Mouse (Mus musculus) retina, adult 2 months (tissue): Measurements from ENCODE around the gene Uhmk1.

Experiments
- DNase-seq: peaks from one replicate; pipeline ENCODE4 v3.0.0-alpha.2; 2012; ENCODE audit warnings: low read depth, low spot score

Gene Uhmk1

DNA sequence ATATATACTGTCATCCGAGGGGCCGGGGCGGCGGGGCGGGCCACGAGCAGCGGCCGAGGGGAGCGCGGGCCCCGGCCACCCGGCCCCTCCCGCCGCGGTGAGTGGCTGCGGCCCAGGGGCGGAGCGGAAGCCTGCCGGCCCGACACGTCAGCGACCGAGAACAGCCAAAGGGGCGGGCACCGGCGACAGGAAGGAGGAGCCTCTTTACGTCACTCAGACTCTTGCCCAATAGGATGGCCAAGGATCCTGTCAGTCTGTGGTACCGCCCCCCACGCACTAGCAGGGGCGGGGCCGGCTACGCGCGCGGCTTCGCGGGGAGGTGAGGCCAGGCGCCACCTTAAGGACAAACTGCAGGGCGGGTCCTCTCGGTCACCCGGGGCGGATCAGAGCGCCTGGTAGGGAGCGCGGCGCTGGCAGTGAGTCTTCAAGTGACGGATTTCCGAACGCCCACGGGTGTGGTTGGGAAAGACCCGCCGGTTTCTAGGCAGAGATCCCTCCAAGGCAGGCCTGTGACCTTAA lies 40.3 kb downstream of the Uhmk1 start, which contains the start of gene Uap1:
TSS of gene Uap1 (minus strand) at position 144 of the 519 bp plus-strand sequence.
- DNase-seq, result peak; percentile 97

DNA sequence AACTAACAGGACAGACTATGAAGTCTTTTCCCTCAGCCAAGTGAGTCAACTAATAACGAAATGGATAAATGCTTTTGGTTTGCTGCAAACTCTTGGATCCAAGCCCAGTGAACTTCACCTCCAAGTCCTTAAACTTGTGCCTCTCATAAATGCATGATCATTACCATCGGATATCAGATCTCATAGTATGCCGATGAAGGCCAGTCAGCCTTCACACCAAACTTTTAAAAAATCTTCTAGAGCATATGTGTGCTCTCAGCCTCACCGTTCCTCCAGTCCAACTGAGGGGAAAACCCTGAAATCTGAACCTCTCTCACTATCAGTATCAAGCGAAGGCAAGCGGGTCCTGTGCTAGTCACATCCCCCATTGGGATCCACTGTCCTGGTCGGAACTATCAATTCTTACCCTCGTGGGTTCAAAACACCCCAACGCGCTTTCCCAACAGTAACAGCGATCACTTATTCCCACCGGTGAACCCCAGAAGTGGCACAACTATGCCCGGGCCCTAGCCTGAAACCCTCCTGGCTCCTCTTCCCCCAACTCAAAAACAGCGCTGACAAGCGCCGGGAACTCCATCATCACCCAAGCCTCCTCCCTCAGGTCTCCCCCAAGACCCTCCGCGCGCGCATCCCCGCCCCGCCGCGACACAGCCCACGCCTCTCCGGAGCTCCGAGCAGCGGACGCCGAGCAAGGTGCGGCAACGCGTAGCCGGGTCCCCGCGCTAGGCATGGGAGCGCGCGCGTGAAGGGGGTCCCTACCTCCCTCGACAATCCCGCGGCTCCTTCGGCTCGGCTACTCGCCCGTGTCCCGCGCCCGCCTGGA lies 41.0 kb downstream of the Uhmk1 start:
- DNase-seq, result no peak

DNA sequence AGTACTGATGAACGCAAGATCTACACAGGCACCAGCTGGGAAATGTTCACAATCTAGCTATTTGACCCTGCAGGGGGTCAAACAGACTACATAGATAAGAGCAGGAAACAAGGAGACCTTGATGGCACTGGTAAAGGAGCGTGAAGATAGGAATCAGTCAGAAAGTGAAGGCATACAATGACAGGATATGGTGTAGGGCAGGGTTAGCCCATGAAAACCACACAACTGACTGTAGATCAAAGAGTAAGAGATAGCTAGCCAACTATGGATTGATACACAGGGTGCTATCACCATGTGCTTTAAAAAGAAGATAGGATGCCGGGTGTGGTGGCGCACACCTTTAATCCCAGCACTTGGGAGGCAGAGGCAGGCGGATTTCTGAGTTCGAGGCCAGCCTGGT lies 47.4 kb downstream of the Uhmk1 start:
- DNase-seq, result no peak

DNA sequence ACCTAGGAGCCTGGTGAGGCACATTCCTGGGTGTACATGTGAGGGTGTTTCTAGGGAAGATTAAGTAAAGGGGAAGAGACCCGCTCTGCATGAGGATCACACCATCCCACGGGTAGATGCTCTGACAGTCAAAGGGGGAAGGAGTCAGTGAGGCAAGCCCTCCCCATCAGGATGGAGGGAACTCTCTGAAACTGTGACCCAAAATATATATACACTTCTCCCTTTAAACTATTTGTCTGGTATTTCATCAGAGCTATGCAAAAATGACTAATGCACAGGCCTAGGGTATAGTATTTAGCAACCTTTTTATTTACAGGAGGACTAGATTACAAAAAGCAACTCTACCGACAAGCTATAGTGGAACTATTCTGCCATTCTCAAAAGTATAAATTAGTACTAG lies 50.3 kb downstream of the Uhmk1 start:
- no peak for DNase-seq

DNA sequence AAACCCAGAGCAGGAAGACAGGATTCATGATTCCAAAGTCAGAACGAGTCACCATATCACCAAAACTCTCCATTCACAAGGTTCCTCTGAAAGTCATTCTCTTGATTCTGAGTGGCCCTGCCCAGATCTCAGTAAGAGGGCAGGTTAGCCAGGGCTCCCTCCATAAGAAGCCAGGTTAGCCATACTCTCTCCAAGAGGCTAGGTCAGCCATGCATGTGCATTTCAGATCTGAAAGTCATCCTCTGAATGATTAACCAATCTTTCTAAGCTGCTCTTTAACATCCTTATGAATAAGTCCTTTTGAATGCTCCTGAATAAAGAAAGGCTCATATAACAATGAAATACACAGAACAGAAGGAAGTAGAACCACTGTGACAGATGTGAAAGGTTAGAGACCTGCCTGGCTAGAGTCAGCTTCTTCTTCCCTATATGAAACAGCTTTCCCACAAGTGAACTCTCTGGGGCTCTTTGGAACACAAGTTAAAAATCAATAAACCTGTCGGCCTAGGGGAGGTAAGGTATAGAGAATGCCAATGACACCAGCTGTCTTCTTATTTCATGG lies 51.1 kb downstream of the Uhmk1 start:
- no peak for DNase-seq

DNA sequence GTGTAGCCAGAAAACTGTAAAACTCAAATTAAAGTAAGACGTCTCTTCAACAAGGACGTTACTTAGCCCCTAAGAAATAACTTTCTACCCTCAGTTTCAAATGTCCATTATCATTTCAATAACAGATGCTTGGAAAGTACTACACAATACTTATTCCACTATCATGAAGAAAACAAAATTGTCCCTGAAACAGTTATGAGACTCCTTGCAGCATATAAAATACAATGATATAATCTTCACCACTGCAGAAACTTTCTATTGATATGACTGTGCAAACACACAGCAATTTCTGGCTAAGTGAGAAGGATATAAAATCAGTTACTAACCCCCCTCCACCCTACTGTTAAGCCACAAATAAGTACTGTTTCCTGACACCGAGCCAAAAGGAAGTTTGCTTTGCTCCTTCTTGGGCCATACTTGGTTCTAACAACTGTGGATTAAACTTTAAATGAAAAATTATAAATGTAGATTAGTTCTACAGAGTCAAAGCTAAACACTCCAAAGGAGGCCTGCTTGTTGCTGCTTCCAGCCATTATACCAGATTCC lies 51.7 kb downstream of the Uhmk1 start:
- no peak for DNase-seq

DNA sequence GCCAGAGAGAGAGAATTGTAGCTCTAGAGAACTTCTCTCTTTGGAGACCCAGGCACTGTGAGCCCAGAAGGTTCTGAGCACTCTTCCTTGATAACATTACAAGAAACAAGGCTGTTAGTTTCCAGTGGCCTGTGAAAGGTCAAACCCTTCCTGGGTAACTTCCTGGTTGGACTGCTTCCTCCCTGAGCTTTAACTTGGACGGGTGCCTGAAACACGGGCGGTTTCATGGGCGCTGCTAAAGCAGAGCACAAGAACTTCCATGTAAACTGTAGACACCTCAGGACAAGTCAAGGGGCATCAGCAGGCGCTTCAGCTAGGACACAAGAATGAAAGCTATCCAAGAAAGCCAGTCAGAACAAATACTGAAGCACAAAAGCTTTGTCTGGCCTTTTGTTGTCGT lies 53.3 kb downstream of the Uhmk1 start:
- no peak for DNase-seq

DNA sequence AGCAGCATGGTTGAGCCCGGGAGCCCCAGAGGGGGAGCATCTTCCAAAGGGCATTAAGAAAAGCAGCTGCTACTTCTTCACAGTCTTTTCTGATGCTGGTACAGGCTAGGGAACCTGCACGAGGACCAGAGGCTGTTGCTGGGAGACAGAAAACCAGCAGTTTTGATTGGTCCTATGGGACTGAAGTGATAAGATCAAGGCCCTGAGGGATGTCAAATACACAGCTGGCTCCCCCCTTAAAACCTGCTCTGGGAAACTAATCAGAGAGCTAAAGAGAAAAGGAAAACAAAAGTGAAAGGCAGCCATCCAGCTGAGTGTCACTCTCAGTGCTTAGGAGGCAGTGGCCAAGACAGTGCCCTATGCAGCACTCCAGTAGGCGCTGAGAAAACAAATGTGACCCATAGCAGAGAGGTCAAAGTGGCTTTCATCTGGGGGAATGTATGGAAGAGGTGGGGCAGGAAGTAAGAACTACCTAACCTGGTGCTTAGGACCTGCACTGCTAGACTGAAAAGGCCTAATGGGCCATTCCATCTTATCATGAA lies 54.7 kb downstream of the Uhmk1 start:
- no peak for DNase-seq

DNA sequence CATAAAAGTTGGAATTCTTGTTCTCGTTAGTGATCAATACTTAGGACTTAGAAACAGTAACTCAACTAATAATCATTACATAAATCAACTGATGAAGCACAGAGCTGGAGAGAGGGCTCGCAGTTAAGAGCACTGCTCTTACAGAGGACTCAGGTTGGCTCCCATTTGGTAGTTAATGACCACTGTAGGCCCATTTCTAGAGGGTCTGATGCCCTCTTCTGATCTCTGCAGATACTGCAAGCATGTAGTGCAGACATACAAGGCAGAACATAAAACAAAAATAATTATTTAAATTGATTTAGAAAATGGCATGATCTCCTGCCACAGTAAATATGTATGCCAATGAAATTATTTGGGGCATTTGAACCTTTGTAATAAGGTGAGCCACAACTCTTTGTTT lies 55.5 kb downstream of the Uhmk1 start:
- no peak for DNase-seq

DNA sequence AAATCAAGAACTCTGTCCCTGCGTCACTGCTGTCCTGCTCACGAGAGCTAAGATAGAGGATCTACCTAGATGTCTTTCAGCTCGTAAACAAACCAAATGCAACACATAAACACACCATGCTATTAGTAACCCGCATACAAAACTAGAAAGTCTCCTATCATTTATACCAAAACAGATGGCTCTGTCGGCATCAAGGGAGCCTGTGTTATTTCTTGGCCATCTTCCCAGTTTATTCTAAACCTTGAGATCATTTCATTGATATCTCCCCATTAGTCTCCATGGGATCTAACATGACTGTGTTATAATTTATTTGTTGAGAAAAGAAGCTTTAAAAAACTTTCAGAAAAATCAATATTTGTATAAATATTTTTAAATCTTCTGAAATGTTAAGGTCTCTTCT lies 59.4 kb downstream of the Uhmk1 start:
- no peak for DNase-seq

DNA sequence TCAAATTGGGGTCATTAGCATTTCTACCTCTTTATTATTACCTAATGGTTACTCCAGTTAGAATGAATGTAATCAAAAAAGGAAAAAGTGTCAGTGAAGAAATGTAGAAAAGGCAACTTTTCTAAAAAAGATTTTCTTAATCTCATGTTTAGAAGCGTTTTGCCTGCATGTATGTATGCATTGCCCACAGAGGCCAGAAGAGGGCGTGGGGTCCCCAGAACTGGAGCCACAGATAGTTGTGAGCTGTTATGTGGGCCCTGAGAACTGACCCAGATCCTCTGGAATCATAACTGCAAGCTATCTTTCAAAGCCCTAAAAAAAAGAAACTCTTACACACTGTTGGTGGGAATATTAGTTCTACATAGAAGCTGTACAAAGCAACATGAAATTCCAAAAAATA lies 59.9 kb downstream of the Uhmk1 start:
- DNase-seq, result no peak

DNA sequence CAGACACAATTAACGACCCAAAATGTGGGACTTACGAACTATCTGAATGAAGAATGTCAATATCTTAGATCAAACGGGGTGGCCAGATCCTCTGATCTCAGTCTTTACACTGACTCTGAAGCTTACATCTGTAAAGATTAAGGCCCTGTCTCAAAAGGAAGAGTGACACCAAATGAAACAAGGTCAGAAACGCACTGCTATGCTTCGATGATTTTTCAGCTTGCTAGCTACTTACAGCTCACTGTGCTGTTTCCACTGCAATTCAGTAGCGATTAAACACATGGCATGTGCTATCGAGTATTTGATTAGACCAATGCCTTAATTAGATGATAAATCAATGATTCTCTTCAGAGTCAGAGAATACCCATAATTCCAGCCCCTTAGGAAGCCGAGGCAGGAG lies 61.2 kb downstream of the Uhmk1 start:
- no peak for DNase-seq

DNA sequence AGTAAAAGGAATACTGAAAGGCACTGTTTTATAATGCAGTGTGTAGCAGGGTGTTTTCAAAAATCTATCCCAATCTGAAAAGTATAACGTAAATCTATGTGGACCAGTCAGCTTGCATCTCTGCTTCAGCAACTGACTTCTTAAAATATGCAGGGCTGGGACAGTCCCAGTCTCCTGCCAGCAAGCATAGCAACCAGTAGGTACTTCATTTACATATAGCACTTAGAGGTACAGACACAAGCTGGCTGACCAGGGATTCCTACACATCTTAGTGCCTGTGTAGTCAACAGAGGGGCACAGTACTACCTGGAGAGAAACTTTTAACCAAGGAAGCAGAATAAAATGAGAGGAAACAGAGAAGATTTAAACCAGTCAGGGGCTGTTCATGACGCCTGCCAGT lies 62.6 kb downstream of the Uhmk1 start:
- no peak for DNase-seq

DNA sequence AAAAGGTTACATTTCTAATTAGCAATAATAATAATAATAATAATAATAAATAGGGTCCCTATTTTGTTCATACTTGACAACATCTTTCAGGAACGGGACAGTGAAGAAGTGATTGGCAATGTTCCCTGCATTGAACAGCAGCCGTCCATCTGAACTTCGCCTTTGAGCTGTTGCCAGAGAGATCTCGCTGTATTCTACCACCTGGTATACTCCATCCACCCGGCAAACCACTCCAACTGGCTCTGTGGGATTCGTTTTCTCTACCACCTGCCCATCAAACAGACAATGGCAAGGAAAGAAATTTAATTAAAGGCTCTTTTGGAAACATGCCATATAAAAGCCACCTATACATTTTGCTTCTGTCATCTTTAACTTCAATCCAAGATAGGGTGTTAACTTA lies 64.3 kb downstream of the Uhmk1 start:
- no peak for DNase-seq

DNA sequence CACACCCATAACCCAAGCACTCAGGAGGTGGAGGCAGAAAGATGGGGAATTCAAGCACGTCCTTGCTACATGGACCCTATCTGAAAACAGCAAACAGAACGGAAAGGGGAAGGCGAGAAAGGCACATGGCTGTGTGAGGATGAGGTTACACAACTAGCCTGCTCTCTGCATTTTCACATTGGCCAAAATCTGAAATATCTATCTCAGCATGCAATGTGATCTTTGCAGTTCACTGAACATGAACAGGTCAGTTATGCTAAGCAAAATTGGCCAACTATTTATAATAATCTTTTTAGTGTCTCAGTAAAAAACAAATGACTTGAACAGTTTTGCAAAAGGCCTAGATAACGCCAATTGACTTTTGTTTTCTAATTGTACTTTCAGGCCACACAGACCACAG lies 65.4 kb downstream of the Uhmk1 start:
- no peak for DNase-seq

DNA sequence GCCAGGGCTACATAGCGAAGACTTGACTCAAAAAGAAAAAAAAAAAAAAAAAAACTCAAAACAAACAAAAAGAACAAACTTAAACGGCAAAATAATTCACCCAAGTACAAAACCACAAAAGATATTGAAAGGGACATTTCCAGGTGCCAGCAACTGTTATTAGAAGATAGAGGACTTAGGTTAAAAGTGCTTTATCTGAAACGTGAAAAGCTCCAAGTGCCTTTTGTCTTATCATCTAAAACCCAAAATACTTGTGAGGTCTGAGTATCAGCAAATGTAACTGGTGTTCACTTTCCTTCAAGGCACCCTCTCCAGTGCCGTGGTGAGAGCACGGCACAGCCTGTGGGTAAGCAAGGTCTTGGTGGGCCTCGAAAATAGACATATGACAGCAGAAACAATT lies 66.7 kb downstream of the Uhmk1 start:
- no peak for DNase-seq

DNA sequence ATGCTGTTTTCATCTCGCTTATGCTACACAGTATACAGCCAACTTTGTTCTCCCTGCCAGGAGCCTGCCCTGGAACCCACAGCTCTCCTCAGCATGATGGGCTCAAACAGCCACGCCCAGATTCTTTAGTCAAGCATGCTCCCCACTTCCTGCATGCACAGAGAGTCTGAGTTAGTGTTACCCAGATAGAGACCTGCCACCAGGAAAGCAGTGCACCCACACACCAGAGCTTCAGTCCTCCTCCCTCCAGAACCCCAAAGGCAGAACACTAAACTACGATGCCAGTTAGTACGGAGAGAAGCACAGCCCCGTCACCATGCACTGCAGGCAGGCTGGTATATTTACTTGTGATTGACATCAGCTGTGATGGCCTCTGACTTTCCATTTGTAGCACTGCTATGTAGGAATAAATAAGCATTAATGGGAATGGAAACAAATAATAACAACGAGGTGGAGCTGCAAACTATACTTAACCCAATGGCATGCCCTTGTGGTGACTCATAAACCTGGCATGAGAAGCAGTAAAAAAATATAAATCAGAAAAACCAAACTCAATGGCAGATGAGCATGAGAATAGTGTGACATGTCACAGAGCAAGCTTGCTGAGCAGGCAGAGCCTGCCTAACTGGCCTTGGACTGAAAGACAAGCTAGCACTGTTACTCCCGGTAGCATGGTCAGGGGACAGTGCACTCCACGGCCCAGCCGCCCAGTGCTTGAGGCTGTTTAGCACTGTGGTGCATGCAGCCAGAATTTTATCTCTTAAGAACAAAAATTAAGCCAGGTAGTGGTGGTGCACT lies 67.3 kb downstream of the Uhmk1 start:
- DNase-seq, result no peak

DNA sequence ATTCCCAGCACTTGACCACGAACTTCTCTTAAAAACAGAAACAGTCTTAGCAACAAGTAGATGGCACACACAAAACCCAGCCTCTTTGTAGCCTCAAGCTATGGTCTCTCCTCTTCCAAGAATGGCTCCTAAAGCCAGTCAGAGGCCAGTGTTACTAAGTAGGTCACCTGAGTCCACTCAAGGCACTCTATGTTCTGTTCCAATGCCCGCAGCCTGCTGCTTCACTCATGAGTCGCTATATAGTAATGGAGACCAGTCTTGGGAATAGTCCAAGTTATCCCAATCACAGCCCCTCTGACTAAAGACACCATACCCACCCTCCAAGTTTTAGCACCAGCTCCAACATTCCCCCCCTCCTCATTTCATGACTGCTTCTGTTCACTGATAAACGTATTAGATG lies 69.6 kb downstream of the Uhmk1 start:
- DNase-seq, result no peak
